Mouse (Mus musculus): ENCODE data around the gene Khdrbs1.
"Not testable (repeated sequence)": the region's sequence is repeated elsewhere in the genome, so short reads cannot be mapped to it uniquely, and the experiment has no call there.

Gene Khdrbs1

DNA sequence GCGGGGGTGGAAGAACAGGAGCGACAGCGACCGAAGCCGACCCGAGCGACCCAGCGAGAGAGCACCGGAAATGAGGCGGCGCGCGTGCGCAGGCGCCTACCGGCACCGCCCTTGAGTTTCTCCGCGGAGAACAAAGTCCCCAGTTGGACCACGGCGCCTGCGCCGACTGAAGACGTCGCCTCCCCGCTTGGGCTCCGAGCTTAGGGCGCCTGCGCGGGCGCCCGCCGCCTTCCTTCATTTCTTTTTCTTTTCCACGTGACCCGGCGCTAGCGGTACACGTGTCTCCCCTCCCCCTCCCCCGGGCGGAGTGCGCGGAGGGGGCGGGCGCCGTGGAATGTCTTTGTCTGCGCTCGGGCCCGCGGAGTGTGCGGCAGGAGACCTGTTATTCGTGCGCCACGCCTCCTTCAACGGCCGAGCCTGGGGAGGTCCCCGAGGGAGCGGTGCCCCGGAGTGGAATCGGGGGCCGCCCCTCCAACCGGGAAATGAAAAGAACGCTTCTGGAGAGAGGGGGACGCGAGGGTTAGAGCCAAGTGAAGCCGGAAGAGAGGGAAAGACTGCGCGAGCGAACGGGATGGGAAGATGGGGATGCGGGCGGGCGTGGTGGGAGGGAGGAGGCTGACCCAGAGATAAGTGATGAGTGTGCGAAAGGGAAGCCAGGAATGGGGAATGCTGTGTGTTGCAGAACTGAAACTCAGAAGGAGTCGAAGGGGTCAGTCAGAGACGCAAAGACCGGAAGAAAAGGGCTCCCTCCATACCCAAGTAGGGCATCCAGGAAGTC, at the start of gene Khdrbs1:
Gene Khdrbs1 (minus strand): TSS at position 72 of the 778 bp plus-strand sequence.
- DNase-seq (ENCODE audit: low read depth, low spot score) = peak; percentile 100

DNA sequence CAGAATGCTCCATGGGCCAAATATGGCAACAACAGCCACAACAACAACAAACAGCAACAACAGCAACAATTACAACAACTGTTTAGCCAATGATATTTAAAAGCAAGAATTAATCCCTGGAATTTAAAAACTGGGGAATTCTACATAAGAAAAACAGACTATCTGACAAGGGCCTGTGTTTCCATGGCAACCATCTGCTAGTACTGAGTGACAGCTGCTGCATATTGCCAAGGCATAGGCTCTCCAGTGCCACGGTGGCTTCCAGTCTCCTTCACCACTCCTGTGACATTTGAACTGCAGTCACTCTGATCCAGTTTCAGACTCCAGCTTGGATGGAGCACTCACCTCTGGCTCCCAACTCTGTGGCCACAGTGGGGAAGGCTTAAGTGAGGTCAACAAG, 49.3 kb upstream of the Khdrbs1 start:
- no peak for DNase-seq (ENCODE audit: low read depth, low spot score)

DNA sequence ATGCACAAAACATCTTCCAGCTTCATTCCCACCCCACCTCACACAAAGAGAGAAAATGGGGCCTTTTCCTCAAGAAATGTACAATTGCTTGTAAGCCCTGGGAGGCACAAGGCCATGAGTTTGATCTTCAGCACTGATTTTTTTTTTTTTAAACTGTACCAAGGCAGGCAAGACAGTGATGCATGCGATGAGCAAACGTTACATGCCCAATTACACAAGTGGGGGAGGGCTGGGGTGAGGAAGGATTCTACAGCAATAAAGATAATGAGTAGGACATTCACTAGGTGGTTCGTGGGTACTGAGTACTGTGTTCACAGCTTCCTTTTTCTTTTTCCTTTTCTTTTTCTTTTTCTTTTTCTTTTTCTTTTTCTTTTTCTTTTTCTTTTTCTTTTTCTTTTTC, 48.4 kb upstream of the Khdrbs1 start:
- no peak for DNase-seq (ENCODE audit: low read depth, low spot score)

DNA sequence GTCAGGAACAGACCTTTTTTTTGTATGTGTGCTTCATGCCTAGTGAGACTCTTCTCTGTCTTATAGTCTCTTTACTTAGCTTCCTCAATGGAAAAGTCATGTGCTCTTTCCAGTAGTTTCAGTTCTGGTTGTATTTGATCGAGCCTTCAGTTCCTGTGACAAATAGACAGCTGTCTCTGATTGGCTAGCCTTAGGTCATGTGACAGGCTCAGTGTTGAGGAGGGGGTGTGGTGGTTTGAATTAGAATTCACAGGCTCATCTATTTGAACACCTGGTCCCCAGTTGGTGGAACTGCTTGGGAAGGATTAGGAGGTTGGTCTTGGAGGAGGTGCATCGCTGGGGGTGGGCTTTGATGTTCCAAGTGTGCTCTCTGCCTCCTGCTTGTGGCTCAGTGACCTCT, 47.5 kb upstream of the Khdrbs1 start:
- DNase-seq (ENCODE audit: low read depth, low spot score) = no peak

DNA sequence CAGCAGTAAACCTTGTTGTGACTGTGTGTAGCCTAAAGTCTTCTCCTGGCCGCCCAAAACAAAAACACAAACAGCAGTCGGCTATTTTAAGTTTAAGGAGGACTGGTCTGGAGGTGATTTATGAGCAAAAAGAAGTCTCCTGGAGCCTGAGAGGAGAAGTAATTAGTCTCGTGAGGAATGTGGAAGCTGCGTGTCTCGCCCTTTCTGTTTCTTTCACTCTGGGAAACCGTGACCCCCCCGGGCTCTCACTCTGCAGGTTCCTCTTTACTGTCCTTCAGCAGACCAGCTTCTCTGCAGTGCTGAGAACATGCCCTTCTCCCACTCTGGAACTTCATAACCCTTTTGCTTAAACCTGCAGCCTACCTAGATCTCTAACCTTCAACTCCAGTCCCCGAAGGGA, 46.6 kb upstream of the Khdrbs1 start:
- no peak for DNase-seq (ENCODE audit: low read depth, low spot score)

DNA sequence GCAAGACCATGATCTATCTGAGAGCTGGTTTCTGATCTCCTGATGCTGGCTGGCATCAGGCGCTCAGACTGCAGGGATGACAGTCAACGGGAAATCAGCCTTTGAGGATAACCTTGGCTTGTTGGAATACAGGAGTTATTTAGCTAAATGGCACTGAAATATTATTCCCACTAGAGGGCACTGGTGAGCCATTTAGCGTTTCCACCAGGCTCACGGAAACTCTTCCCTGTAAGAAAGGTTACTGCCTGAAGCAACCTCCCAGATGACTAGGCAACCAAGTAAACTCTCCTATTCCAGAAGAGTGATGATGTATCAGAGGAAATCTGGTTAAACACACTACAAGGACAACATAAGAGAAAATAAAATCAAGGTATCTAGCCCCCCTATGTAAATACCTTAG, 43.1 kb upstream of the Khdrbs1 start:
- peak; percentile 86 for DNase-seq (ENCODE audit: low read depth, low spot score)

DNA sequence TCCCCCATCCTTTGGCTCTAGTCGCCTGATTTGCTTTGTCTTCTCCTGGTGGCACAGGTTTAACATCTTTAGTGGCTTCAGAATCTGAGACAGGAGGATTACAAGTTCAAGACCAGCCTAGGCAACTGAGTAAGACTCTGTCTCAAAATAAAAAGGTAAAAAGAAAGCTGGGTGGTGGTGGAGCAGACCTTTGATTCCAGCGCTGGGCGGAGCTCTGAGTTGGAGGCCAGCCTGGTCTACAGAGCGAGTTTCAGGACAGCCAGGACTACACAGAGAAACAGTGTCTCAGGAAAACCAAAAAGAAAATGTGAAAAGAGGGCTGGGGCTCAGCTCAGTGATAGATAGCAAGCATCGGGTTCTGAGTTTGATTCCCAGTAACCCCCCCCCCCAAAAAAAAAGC, 41.4 kb upstream of the Khdrbs1 start:
- no peak for DNase-seq (ENCODE audit: low read depth, low spot score)

DNA sequence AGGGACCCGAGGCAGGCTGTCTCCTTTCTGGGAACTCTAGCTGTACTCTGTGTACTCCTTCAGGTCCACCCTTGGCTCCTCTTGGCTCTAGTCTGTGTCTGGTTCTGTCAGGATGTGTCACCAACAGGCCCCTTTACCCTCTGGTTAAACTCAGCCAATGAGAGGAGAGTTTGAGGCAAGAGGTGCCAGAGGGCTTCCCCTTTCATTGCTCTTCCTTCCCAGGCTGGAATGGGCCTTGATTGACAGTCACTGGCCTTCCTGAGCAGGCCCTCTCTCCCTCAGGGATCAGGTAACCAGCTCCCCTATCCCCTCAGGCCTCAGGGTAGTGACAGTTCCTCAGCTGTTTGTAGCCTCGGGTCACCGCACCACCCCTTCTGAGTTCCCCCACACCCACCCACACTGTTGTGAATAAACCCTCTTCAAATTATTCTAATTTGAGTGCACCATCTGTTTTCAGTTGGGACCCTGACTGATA, 40.8 kb upstream of the Khdrbs1 start:
- DNase-seq (ENCODE audit: low read depth, low spot score) = no peak

DNA sequence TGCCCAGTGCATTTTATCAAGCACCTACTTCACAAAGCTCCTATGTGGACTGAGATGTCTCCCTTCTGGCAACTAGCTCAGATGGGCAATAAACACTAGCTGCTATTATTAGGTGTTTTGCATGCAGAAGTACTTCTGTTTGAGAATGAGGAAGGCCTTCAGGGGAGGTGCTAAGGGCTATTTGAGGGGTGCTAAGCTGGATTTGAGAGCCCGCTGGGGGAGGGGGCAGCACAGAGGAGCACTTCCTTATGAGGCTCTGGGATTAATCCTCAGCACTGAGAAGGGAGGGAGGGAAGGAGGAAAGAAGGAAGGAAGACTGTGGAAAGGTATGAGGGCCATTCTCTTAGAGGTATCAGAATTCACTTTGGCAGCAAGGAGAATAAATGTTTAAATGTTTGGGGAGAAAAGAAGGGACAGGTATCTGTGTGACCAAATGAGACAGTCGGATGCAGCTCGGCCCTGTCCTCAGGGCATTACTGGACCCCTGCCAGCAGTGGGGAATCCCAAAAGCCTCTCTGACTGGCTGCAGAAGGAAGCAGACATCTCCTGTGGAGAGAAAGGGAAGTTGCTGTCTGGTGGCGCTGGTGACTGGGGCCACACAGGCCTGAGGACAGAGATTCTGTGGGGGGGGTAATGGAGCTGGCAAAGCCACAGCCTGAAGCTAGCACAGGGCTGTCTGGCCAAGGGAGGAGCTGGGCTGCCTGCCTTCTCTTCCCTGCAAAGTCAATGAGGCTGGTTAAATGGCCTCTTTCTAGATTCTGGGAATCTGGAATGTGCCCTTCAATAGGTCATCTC, 40.0 kb upstream of the Khdrbs1 start:
- no peak for DNase-seq (ENCODE audit: low read depth, low spot score)

DNA sequence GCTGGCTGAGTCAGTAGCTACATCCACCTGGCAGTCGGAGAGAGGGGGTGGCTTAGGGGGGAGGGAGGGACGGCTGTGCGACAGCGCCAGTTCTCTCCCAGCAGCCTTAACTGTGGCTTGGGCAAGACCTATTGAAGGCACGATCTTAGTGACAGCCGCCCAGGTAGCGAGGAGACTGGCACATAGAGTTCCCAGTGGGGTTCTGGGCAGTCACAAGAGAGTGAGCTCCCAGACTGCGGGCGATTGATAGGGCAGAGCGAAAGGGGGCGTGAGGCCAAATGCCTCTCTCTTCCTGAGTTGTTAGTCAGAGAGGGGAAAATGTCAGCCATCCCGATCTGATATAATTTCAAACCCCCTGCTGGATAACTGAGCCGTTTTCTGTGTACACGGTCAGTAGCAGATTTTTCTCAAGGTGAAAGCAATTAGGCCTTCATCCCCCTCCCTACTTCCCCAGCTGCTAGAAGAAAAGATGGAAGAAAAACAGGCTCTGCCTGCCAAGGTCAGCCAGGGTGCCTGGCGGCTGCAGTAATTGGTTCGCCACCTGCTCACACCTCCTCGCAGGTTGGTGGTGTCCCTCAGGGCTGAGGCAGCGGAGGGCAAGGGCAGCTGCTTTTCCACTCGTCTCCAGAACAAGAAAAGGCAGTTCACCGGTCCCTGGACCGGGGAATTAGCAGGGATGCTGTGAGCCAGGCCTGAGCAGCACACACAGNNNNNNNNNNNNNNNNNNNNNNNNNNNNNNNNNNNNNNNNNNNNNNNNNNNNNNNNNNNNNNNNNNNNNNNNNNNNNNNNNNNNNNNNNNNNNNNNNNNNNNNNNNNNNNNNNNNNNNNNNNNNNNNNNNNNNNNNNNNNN, 29.8 kb upstream of the Khdrbs1 start:
- peak; percentile 35 for DNase-seq (ENCODE audit: low read depth, low spot score)

DNA sequence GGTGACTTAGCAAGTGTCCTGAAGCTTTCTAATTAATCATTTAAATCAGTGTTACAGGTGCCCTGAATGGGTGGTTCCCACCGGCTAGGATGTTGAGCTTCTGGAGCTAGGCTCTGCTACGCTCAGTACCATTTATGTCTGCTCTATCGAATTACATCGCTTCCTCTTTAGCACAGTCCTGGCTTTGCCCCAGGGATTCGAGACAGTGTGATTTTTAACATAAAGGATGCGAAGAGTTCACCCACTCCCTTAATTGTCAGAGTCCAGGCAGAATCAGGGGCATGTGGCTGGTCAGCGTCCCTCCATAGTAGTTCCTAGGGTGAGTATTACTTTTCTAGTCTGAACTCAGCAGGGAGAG, 29.2 kb upstream of the Khdrbs1 start:
- DNase-seq (ENCODE audit: low read depth, low spot score) = no peak

DNA sequence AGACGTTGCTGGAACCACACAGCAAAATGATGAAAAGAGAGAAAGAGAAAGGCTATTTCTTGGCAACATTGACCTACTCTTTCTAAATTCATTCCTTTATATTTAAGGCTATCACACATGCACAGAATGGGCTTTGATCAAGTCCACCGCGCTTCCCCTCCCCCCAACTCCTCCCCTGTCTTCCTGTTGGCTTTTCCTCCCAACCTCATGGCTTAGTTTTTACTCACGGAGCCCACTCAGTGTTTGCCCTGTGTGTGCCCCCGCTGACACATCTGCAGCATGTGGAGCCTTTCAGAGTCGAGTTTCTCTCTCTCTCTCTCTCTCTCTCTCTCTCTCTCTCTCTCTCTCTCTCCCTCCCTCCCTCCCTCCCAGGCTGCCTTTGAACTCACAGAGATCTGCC, 28.5 kb upstream of the Khdrbs1 start:
- no peak for DNase-seq (ENCODE audit: low read depth, low spot score)

DNA sequence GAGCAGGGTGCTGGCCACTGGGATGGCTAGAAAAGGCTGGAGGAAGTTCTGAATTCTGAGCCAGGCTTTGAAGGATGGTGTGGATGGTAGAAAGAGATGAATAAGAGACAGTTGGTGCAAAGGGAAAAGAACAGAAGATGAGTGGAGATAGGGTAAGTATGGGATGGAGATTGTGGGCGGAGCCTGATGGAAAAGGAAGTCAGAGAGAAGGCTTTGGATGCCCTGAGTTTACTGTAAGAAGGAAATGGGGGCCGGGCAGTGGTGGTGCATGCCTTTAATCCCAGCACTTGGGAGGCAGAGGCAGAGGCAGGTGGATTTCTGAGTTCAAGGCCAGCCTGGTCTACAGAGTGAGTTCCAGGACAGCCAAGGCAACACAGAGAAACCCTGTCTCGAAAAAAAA, 26.6 kb upstream of the Khdrbs1 start:
- DNase-seq (ENCODE audit: low read depth, low spot score) = not testable (repeated sequence)

DNA sequence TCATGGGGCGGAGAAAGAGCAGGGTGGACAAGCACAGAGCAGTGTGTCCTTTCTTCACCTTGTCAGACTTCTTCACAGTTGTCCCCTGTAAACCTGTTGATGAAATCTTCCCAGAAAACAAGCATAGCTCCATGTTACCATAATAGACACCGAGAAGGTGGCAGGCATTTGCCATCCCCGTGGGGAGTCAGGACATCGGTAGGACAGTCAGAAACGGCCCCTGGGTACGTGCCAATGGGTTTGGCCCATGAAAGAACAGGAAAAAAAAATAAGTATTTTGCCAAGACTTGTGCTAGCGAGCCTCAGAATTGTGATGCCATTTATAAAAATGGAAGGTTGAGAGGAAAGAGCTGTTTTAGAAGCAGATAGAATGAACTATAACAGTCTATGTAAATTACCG, 25.7 kb upstream of the Khdrbs1 start:
- no peak for DNase-seq (ENCODE audit: low read depth, low spot score)

DNA sequence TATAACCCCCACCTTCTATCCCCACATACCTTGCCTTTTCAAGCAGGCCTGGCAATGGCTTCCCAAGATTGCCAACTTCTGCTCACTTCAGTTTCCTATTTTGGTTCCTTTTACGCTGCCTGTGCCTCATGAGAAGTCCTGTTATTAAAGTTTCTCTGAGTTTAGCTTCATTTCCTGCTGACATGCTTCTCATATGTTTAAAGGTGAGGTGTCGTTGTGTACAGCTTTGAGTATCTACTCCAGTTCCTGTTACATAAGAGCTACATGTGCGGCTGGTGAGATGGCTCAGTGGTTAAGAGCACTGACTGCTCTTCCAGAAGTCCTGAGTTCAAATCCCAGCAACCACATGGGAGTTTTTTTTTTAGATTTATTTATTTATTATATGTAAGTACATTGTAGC, 23.2 kb upstream of the Khdrbs1 start:
- no peak for DNase-seq (ENCODE audit: low read depth, low spot score)

DNA sequence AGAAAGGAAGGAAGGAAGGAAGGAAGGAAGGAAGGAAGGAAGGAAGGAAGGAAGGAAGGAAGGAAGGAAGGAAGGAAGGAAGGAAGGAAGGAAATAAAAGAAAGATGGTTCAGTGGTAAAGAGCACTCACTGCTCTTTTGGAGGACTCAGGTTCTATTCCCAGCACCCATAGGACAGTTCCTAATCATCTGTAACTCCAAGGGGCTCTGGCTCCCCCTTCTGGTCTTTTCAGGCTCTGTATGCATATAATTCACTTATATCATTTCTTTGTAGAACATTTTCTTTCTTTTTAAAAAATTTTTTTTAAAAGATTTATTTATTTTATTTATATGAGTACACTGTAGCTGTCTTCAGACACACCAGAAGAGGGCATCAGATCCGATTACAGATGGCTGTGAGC, 20.4 kb upstream of the Khdrbs1 start:
- not testable (repeated sequence) for DNase-seq (ENCODE audit: low read depth, low spot score)

DNA sequence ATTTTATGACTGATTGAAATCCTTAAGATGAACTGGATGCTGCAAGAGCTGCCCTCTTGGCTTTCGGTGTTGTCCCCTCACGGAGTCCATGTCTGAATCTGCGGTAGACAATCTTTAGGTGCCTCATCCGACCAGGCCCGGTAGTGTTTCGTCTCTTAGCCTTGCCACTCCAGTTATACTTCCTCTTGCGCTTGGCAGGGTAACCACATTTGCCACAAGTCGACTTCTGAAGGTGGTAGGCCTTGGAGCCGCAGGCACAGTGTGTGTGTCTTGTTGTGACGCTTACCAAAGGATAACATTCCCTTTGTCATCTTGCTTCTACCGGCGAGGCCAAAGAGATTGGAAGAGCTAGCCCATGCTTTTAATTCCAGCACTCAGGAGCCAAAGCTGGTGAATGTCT, 19.5 kb upstream of the Khdrbs1 start:
- peak; percentile 86 for DNase-seq (ENCODE audit: low read depth, low spot score)

DNA sequence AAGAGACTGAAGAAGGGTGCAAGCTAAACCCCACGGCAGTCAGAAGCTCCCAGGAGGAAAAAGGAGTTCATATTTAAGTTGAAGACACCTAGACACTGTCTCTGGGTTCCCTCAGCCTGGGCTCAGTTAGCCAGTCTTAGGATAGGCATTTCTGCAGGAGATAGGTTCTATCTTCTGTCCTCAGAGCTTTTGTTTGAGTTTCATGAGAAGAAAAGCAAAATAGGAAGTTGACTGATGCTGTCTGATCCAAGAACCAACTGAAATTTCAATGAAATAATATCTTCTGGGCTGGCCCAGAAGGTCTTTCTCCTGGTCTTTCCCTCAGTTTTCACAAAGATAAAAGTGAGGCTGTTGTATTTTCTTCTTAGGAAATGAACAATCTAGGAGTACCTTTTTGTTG, 13.4 kb upstream of the Khdrbs1 start:
- no peak for DNase-seq (ENCODE audit: low read depth, low spot score)

DNA sequence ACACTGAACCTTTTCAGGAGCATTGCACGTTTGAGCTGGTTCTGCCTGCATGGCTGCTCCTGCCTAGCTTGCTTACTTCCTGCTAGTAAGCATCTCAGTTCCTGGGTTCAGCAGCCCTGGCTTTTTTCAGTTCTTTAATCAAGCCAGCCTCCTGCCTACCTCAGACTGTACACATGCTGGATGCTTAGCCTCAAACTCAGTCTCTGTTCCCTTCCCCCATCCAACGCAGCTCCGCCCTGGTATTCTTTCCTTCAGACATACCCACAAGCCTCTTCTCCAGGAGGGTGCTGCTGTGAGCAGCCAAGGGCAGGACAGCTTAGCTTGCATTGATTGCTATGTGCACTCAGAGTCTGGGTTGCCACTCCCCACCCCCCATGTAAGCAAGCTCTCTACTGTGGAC, 12.6 kb upstream of the Khdrbs1 start:
- peak; percentile 83 for DNase-seq (ENCODE audit: low read depth, low spot score)

DNA sequence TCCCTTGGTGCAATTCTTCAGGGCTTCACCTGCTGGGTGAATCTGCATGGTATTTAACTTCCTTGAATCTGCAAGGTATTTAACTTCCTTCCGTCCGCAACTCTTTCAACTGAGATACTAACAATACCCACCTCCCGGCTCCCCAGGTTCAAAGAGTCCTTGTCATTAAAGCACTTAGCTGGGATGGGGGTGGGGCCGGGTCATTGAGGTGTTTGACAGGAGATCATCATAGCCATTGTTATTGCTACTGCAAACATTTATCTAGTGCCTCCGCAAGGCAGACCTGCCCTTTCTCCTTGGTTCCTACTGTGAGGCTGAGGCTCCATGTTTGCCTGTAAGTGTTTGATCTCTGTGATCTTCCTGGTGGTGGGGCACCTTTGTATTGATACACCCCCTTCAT, 8.3 kb upstream of the Khdrbs1 start:
- peak; percentile 27 for DNase-seq (ENCODE audit: low read depth, low spot score)

DNA sequence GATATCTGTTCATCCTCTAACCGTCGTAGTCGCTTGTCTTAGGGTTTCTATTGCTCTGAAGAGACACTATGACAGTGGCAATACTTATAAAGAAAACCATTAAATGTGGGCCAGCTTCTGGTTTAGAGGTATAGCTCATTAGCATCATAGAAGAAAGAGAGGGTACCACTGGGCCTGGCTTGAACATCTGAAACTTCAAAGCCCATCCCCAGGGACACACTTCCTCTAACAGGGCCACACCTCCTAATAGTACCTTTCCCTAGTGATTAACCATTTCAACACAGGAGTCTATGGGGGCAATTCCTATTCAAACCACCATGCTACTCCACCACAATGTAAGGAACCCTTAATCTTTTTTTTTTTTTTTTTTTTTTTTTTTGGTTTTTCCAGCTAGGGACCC, 4.5 kb upstream of the Khdrbs1 start:
- DNase-seq (ENCODE audit: low read depth, low spot score) = no peak

DNA sequence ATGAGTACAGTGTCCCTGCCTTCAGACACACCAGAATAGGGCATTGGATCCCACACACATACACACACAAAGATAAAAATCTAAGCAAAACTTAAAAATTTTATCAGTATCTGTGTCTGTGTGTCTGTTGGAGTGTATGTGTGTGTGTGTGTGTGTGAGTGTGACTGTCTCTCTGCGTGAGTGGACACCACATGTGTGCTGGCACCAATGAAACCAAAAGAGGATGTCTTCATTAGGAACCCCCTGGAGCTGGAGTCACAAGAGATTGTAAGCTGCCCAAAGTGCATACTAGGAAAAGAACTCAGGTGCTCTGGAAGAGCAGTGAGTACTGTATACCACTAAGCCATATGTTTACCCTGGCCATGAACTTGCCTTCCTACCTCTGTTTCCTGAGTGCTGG, 4.0 kb upstream of the Khdrbs1 start:
- DNase-seq (ENCODE audit: low read depth, low spot score) = no peak

All from CD4-positive helper T cell, adult 2 months (primary cell).